8 mouse cellular contexts compared by ENCODE assay signal in genomic region chr7:49933386-49934115, GRCm38 (mm10). TPM values are rescaled to one million over a fixed set of nuclear protein-coding genes. Genes with fewer than 3 reads are reported as not detected.
"Had no signal": no experiment of that assay in that cellular context is flagged by ENCODE, and none has a peak within 500 bp of the region (broad histone marks: within the 10 kb centered on the region; RNA-seq: fewer than 3 reads in every experiment).

No protein-coding gene starts in this region.

RNA-seq across cellular contexts. Expression of gene Slc6a5, which starts 23.6 kb away (rescaled TPM):
- total RNA-seq: neutrophil, adult 5-6 weeks had no signal
- polyA plus RNA-seq: small intestine, adult 2 months; spleen, adult 2 months; stomach, embryonic 14.5 days; stomach, embryonic 16.5 days; stomach, postnatal 0 days; thymus, postnatal 0 days; urinary bladder, adult 2 months had no signal

RNA-seq across cellular contexts. Expression of gene Nell1, which starts 41.1 kb away (rescaled TPM):
- total RNA-seq: neutrophil, adult 5-6 weeks had no signal
- polyA plus RNA-seq: spleen, adult 2 months had no signal
